Mouse (Mus musculus): ENCODE results near the gene Rnf168.
"Not testable (repeated sequence)": the region's sequence is repeated elsewhere in the genome, so short reads cannot be mapped to it uniquely, and the experiment has no call there.

The Rnf168 gene

GRCm38 (mm10) chr16:32277308-32278256 lies at the start of gene Rnf168:
Gene Rnf168, plus strand, starts transcription at chr16:32277459.
- peak; percentile 92 for DNase-seq (ENCODE audit: extremely low spot score, low spot score)

GRCm38 (mm10) chr16:32232050-32232449 lies 45.2 kb upstream of the Rnf168 start:
- not testable (repeated sequence) for DNase-seq (ENCODE audit: extremely low spot score, low spot score)

- DNase-seq (ENCODE audit: extremely low spot score, low spot score) = no peak
These were observed 39.2 kb upstream of the Rnf168 start for GRCm38 (mm10) chr16:32237930-32238680.

- DNase-seq (ENCODE audit: extremely low spot score, low spot score) = no peak
These were observed 37.6 kb upstream of the Rnf168 start for GRCm38 (mm10) chr16:32239428-32240312.

- no peak for DNase-seq (ENCODE audit: extremely low spot score, low spot score)
These were observed 33.4 kb upstream of the Rnf168 start for GRCm38 (mm10) chr16:32243901-32244300.

GRCm38 (mm10) chr16:32246351-32246791 lies 30.9 kb upstream of the Rnf168 start:
- DNase-seq (ENCODE audit: extremely low spot score, low spot score) = no peak

- DNase-seq (ENCODE audit: extremely low spot score, low spot score) = peak; percentile 95
These were observed 30.3 kb upstream of the Rnf168 start, which contains the start of the genes Fbxo45 and Wdr53 for GRCm38 (mm10) chr16:32246952-32247370. Gene Fbxo45, minus strand, starts transcription at chr16:32247158. Gene Wdr53, plus strand, starts transcription at chr16:32247227.

- DNase-seq (ENCODE audit: extremely low spot score, low spot score) = not testable (repeated sequence)
These were observed 13.0 kb upstream of the Rnf168 start for GRCm38 (mm10) chr16:32264225-32264624.

- DNase-seq (ENCODE audit: extremely low spot score, low spot score) = no peak
These were observed 6.0 kb upstream of the Rnf168 start, which contains the start of gene Smco1 for GRCm38 (mm10) chr16:32271291-32271690. Gene Smco1, plus strand, starts transcription at chr16:32271468.

GRCm38 (mm10) chr16:32273338-32273737 lies 3.9 kb upstream of the Rnf168 start:
- DNase-seq (ENCODE audit: extremely low spot score, low spot score) = no peak

- DNase-seq (ENCODE audit: extremely low spot score, low spot score) = no peak
These were observed 2.2 kb upstream of the Rnf168 start for GRCm38 (mm10) chr16:32275041-32275440.

GRCm38 (mm10) chr16:32275830-32276229 lies 1.4 kb upstream of the Rnf168 start:
- no peak for DNase-seq (ENCODE audit: extremely low spot score, low spot score)

- no peak for DNase-seq (ENCODE audit: extremely low spot score, low spot score)
These were observed 1.1 kb downstream of the Rnf168 start for GRCm38 (mm10) chr16:32278396-32278795.

- no peak for DNase-seq (ENCODE audit: extremely low spot score, low spot score)
These were observed 3.0 kb downstream of the Rnf168 start for GRCm38 (mm10) chr16:32280211-32280610.

- no peak for DNase-seq (ENCODE audit: extremely low spot score, low spot score)
These were observed 5.3 kb downstream of the Rnf168 start for GRCm38 (mm10) chr16:32282608-32283007.

- no peak for DNase-seq (ENCODE audit: extremely low spot score, low spot score)
These were observed 14.6 kb downstream of the Rnf168 start for GRCm38 (mm10) chr16:32291821-32292220.

- DNase-seq (ENCODE audit: extremely low spot score, low spot score) = not testable (repeated sequence)
These were observed 22.4 kb downstream of the Rnf168 start for GRCm38 (mm10) chr16:32299617-32300016.

- no peak for DNase-seq (ENCODE audit: extremely low spot score, low spot score)
These were observed 25.8 kb downstream of the Rnf168 start for GRCm38 (mm10) chr16:32303046-32303445.

- DNase-seq (ENCODE audit: extremely low spot score, low spot score) = no peak
These were observed 26.6 kb downstream of the Rnf168 start for GRCm38 (mm10) chr16:32303886-32304285.

GRCm38 (mm10) chr16:32311970-32312369 lies 34.7 kb downstream of the Rnf168 start:
- no peak for DNase-seq (ENCODE audit: extremely low spot score, low spot score)

- DNase-seq (ENCODE audit: extremely low spot score, low spot score) = no peak
These were observed 35.1 kb downstream of the Rnf168 start for GRCm38 (mm10) chr16:32312386-32312785.

Data from neural tube, embryonic 10.5 days (tissue).